8 mouse cellular contexts compared by ENCODE assay signal in the genomic region with DNA sequence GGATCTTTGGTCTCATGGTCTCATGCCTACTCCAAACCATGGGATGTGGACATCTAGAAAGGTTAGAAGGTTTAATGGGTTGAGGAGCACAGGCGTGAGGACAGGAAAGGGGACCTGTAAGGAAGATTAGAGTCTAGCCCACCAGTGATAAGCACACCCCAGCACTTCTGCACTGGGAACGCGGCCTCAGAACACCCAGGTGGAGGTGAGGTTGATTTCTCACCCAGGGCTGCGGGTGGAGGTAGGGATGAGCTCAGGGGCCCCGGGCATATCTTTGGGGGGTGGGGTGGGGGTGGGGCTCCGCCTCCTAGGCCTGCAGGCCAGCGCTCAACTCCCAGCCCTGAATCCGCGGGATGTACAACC. TPM values are rescaled to one million over a fixed set of nuclear protein-coding genes. Genes with fewer than 3 reads are reported as not detected.
A peak's percentile ranks its signal among the peaks of the same experiment; 100 is the strongest.
DNase-seq lines count a peak whose midpoint lies in the region; ATAC-seq and TF ChIP-seq lines count a peak whose summit lies in the region.

No protein-coding gene starts in this region.

- no peak for DNase-seq in neural tube, embryonic 11.5 days (ENCODE audit: low spot score)
- DNase-seq in neural tube, embryonic 10.5 days (ENCODE audit: extremely low spot score, low spot score), result no peak
- no peak for DNase-seq in limb, embryonic 14.5 days (ENCODE audit: low spot score)
- no peak for DNase-seq in adrenal gland, adult 8-10 months
- no peak for DNase-seq in cerebellum, adult 9-10 months

- H3K4me1 ChIP-seq in erythroblast, embryonic 14.5 days (ENCODE audit: control insufficient read depth), result peaks cover 73% of the 10 kb centered on the region
- peaks cover 10% of the 10 kb centered on the region; the same call in 1 of the 2 replicates for H3K4me1 ChIP-seq in neural tube, embryonic 11.5 days (ENCODE audit: control insufficient read depth, insufficient read depth, low read length)
- H3K4me1 ChIP-seq in limb, embryonic 14.5 days (ENCODE audit: control insufficient read depth, insufficient read depth, low read length), result 0 out of 2 replicates have a peak, but pooled peaks cover 5% of the 10 kb centered on the region
- H3K4me1 ChIP-seq in stomach, embryonic 14.5 days (ENCODE audit: control insufficient read depth, insufficient read depth, low read length), result 0 out of 2 replicates have a peak, but pooled peaks cover 4% of the 10 kb centered on the region

- H3K36me3 ChIP-seq in erythroblast, embryonic 14.5 days (ENCODE audit: control insufficient read depth), result peaks cover 36% of the 10 kb centered on the region
- no peaks in the 10 kb centered on the region for H3K36me3 ChIP-seq in neural tube, embryonic 11.5 days (ENCODE audit: control insufficient read depth, insufficient read depth, low read length)
- no peaks in the 10 kb centered on the region for H3K36me3 ChIP-seq in limb, embryonic 14.5 days (ENCODE audit: control insufficient read depth, insufficient read depth, low read length)
- H3K36me3 ChIP-seq in stomach, embryonic 14.5 days (ENCODE audit: control insufficient read depth, insufficient read depth, low read length), result no peaks in the 10 kb centered on the region

- TF ChIP-seq POLR2A in limb, embryonic 14.5 days (IDR thresholded peaks at IDR 0.05; ENCODE audit: borderline replicate concordance, extremely low read depth, insufficient read depth, insufficient read length), result no peak

- no peak overlapping the region for H3K27ac ChIP-seq in neural tube, embryonic 11.5 days (ENCODE audit: low read depth, low read length)
- no peak overlapping the region for H3K27ac ChIP-seq in limb, embryonic 14.5 days (replicated peaks; ENCODE audit: low read depth, low read length)
- no peak overlapping the region for H3K27ac ChIP-seq in stomach, embryonic 14.5 days (ENCODE audit: low read length)

- no peaks in the 10 kb centered on the region for H3K27me3 ChIP-seq in erythroblast, embryonic 14.5 days (ENCODE audit: control insufficient read depth)
- H3K27me3 ChIP-seq in neural tube, embryonic 11.5 days (ENCODE audit: control insufficient read depth, insufficient read depth, low read length), result no peaks in the 10 kb centered on the region
- no peaks in the 10 kb centered on the region for H3K27me3 ChIP-seq in limb, embryonic 14.5 days (ENCODE audit: control insufficient read depth, insufficient read depth, low read length)
- H3K27me3 ChIP-seq in stomach, embryonic 14.5 days (ENCODE audit: control insufficient read depth, insufficient read depth, low read length), result no peaks in the 10 kb centered on the region

- H3K9me3 ChIP-seq in erythroblast, embryonic 14.5 days (ENCODE audit: control insufficient read depth, low read length), result no peaks in the 10 kb centered on the region
- no peaks in the 10 kb centered on the region for H3K9me3 ChIP-seq in neural tube, embryonic 11.5 days (ENCODE audit: control insufficient read depth, low read length)
- H3K9me3 ChIP-seq in limb, embryonic 14.5 days (ENCODE audit: control insufficient read depth, low read length), result no peaks in the 10 kb centered on the region
- H3K9me3 ChIP-seq in stomach, embryonic 14.5 days (ENCODE audit: control insufficient read depth, low read depth, low read length), result no peaks in the 10 kb centered on the region

- peak overlapping the region; percentile 85 for H3K4me3 ChIP-seq in erythroblast, embryonic 14.5 days (replicated peaks)
- peak overlapping the region; percentile 79 for H3K4me3 ChIP-seq in neural tube, embryonic 11.5 days (ENCODE audit: low read depth, low read length)
- H3K4me3 ChIP-seq in limb, embryonic 14.5 days (replicated peaks; ENCODE audit: low read length), result peak overlapping the region; percentile 74
- peak overlapping the region; percentile 72 for H3K4me3 ChIP-seq in stomach, embryonic 14.5 days (ENCODE audit: low read depth, low read length)

- no peak for ATAC-seq in erythroblast, adult 5-6 weeks (replicated peaks; ENCODE audit: low FRiP score, poor library complexity, severe bottlenecking)
- ATAC-seq in neural tube, embryonic 11.5 days (ENCODE audit: insufficient read depth, low FRiP score, low TSS enrichment), result no peak; the same call in 1 of the 2 replicates
- no peak for ATAC-seq in limb, embryonic 14.5 days (ENCODE audit: low FRiP score, low read depth)
- no peak; the same call in 1 of the 2 replicates for ATAC-seq in stomach, embryonic 14.5 days (ENCODE audit: insufficient number of reproducible peaks, insufficient read depth, low FRiP score, low read depth)

- peak overlapping the region; percentile 73 for H3K4me2 ChIP-seq in neural tube, embryonic 11.5 days (ENCODE audit: low read depth)
- peak overlapping the region; percentile 72 for H3K4me2 ChIP-seq in limb, embryonic 14.5 days (replicated peaks; ENCODE audit: low read depth, low read length, severe bottlenecking)
- peak overlapping the region; percentile 76 for H3K4me2 ChIP-seq in stomach, embryonic 14.5 days (replicated peaks; ENCODE audit: low read depth, low read length)

- 6% methylated on average over 9 of the region's 9 CpGs for WGBS in neural tube, embryonic 11.5 days
- WGBS in limb, embryonic 14.5 days, result 7% methylated on average over 7 of the region's 9 CpGs
- WGBS in stomach, embryonic 14.5 days, result 5% methylated on average over 7 of the region's 9 CpGs

- H3K9ac ChIP-seq in neural tube, embryonic 11.5 days (ENCODE audit: low read length), result peak overlapping the region; percentile 70
- H3K9ac ChIP-seq in limb, embryonic 14.5 days (ENCODE audit: low read depth, low read length, severe bottlenecking), result peak overlapping the region; percentile 61
- peak overlapping the region; percentile 26; the same call in 1 of the 2 replicates for H3K9ac ChIP-seq in stomach, embryonic 14.5 days (replicated peaks; ENCODE audit: low read depth, low read length)

RNA-seq across cellular contexts. Expression of gene Capn5, which starts 0.5 kb away (rescaled TPM):
- 6.8 and 7.1 TPM in 2 replicates for polyA plus RNA-seq in erythroblast, embryonic 14.5 days (2012)
- 18.0 and 21.7 TPM in 2 replicates for total RNA-seq in erythroblast, adult 5-6 weeks (2015; ENCODE audit: low replicate concordance)
- total RNA-seq in erythroblast, adult 5-6 weeks (2017; ENCODE audit: low replicate concordance), result 20.1 and 31.3 TPM in 2 replicates
- polyA plus RNA-seq in neural tube, embryonic 11.5 days (2014; fragmentation: Nextera tagmentation; extraction: Ambion mirVana), result 8.0 and 8.2 TPM in 2 replicates
- 9.6 and 11.3 TPM in 2 replicates for polyA plus RNA-seq in limb, embryonic 14.5 days (2012; rRNA removed)
- polyA plus RNA-seq in limb, embryonic 14.5 days (2014; fragmentation: Nextera tagmentation; extraction: Ambion mirVana), result 5.6 and 6.5 TPM in 2 replicates
- polyA plus RNA-seq in stomach, embryonic 14.5 days (2014; fragmentation: Nextera tagmentation; extraction: Ambion mirVana), result 5.9 and 7.2 TPM in 2 replicates
- 10 to 100 TPM in 2 of 4 experiments, 1 to 10 TPM in 2; 6.8 to 11.1 (median 9.8) TPM for total RNA-seq in adrenal gland, adult 8-10 months (2022)

RNA-seq across cellular contexts. Expression of gene B3gnt6, which starts 21.7 kb away (rescaled TPM):
- 0.02 TPM in 1 of 2 replicates, not detected in the other for polyA plus RNA-seq in erythroblast, embryonic 14.5 days (2012)
- total RNA-seq in erythroblast, adult 5-6 weeks (2015; ENCODE audit: low replicate concordance), result not detected in 2 replicates
- not detected in 2 replicates for total RNA-seq in erythroblast, adult 5-6 weeks (2017; ENCODE audit: low replicate concordance)
- 0.16 and 0.39 TPM in 2 replicates for polyA plus RNA-seq in neural tube, embryonic 11.5 days (2014; fragmentation: Nextera tagmentation; extraction: Ambion mirVana)
- 0.08 and 0.12 TPM in 2 replicates for polyA plus RNA-seq in limb, embryonic 14.5 days (2012; rRNA removed)
- 0.14 TPM in 1 of 2 replicates, not detected in the other for polyA plus RNA-seq in limb, embryonic 14.5 days (2014; fragmentation: Nextera tagmentation; extraction: Ambion mirVana)
- 0.10 TPM in 1 of 2 replicates, not detected in the other for polyA plus RNA-seq in stomach, embryonic 14.5 days (2014; fragmentation: Nextera tagmentation; extraction: Ambion mirVana)
- 10 to 100 TPM in 1 of 4 experiments, 1 to 10 TPM in 1, under 1 TPM in 1, not detected in 1; 0.37 to 12.5 (median 6.0) TPM for total RNA-seq in adrenal gland, adult 8-10 months (2022)

RNA-seq across cellular contexts. Expression of gene Omp, which starts 32.2 kb away (rescaled TPM):
- polyA plus RNA-seq in erythroblast, embryonic 14.5 days (2012), result 0.37 and 0.42 TPM in 2 replicates
- 4.8 and 5.0 TPM in 2 replicates for total RNA-seq in erythroblast, adult 5-6 weeks (2015; ENCODE audit: low replicate concordance)
- 11.2 and 20.9 TPM in 2 replicates for total RNA-seq in erythroblast, adult 5-6 weeks (2017; ENCODE audit: low replicate concordance)
- polyA plus RNA-seq in neural tube, embryonic 11.5 days (2014; fragmentation: Nextera tagmentation; extraction: Ambion mirVana), result 0.22 and 0.24 TPM in 2 replicates
- 0.25 and 0.38 TPM in 2 replicates for polyA plus RNA-seq in limb, embryonic 14.5 days (2012; rRNA removed)
- polyA plus RNA-seq in limb, embryonic 14.5 days (2014; fragmentation: Nextera tagmentation; extraction: Ambion mirVana), result 0.17 and 0.18 TPM in 2 replicates
- polyA plus RNA-seq in stomach, embryonic 14.5 days (2014; fragmentation: Nextera tagmentation; extraction: Ambion mirVana), result 0.33 TPM in 1 of 2 replicates, not detected in the other
- total RNA-seq in adrenal gland, adult 8-10 months (2022), result 1 to 10 TPM in 2 of 4 experiments, under 1 TPM in 2; 0.40 to 1.4 (median 0.94) TPM

RNA-seq across cellular contexts. Expression of gene Myo7a, which starts 58.2 kb away (rescaled TPM):
- 0.01 and 0.11 TPM in 2 replicates for polyA plus RNA-seq in erythroblast, embryonic 14.5 days (2012)
- 4.4 and 12.7 TPM in 2 replicates for total RNA-seq in erythroblast, adult 5-6 weeks (2015; ENCODE audit: low replicate concordance)
- total RNA-seq in erythroblast, adult 5-6 weeks (2017; ENCODE audit: low replicate concordance), result 2.8 and 7.0 TPM in 2 replicates
- 11.3 and 13.5 TPM in 2 replicates for polyA plus RNA-seq in neural tube, embryonic 11.5 days (2014; fragmentation: Nextera tagmentation; extraction: Ambion mirVana)
- polyA plus RNA-seq in limb, embryonic 14.5 days (2012; rRNA removed), result 18.1 and 24.0 TPM in 2 replicates
- polyA plus RNA-seq in limb, embryonic 14.5 days (2014; fragmentation: Nextera tagmentation; extraction: Ambion mirVana), result 8.1 and 11.3 TPM in 2 replicates
- polyA plus RNA-seq in stomach, embryonic 14.5 days (2014; fragmentation: Nextera tagmentation; extraction: Ambion mirVana), result 10.1 and 12.7 TPM in 2 replicates
- 100 to 1,000 TPM; 160 to 412 (median 278) TPM for total RNA-seq in adrenal gland, adult 8-10 months (2022)
